Mouse (Mus musculus): ENCODE data around the gene Rbfox1. TPM values are rescaled to one million over a fixed set of nuclear protein-coding genes. Genes with fewer than 3 reads are reported as not detected.

Gene Rbfox1
- polyA plus RNA-seq, 1 experiment: 0.22 TPM

GRCm38 (mm10) chr16:6997834-6998233, 1112.7 kb downstream of the Rbfox1 start:
- Histone ChIP-seq H3K36me3 (ENCODE audit: control insufficient read depth, insufficient read depth) (no peaks in the 10 kb centered on the region), H3K79me2 (ENCODE audit: control insufficient read depth, insufficient read depth) (no peaks in the 10 kb centered on the region), H3K79me3 (ENCODE audit: low read depth) (no peaks in the 10 kb centered on the region), H3ac (ENCODE audit: control insufficient read depth, insufficient read length, low read depth) (no peak overlapping the region), H3K27me3 (ENCODE audit: control insufficient read depth, insufficient read depth, insufficient read length) (no peaks in the 10 kb centered on the region), H3K4me3 (ENCODE audit: insufficient read depth, poor library complexity, severe bottlenecking) (no peak overlapping the region)
- TF ChIP-seq CTCF (IDR thresholded peaks at IDR 0.05; ENCODE audit: control insufficient read depth, insufficient read depth, insufficient read length) (no peak), MAX (IDR thresholded peaks at IDR 0.05) (no peak), CEBPB (IDR thresholded peaks at IDR 0.05; ENCODE audit: low read depth) (no peak), MYOD1 (IDR thresholded peaks at IDR 0.05; ENCODE audit: control insufficient read depth, insufficient read length, low read depth) (no peak), FOSL1 (IDR thresholded peaks at IDR 0.05; ENCODE audit: insufficient read depth, low read length, poor library complexity, severe bottlenecking) (no peak), MYOG (IDR thresholded peaks at IDR 0.05; ENCODE audit: control insufficient read depth, extremely low read depth, insufficient read length) (no peak), USF1 (IDR thresholded peaks at IDR 0.05; ENCODE audit: low read depth) (no peak)

GRCm38 (mm10) chr16:7004565-7004964, 1119.4 kb downstream of the Rbfox1 start:
- no peak overlapping the region for H3ac ChIP-seq (ENCODE audit: control insufficient read depth, insufficient read length, low read depth)
- no peaks in the 10 kb centered on the region for H3K79me2 ChIP-seq (ENCODE audit: control insufficient read depth, insufficient read depth)
- no peak overlapping the region for H3K4me3 ChIP-seq (ENCODE audit: insufficient read depth, poor library complexity, severe bottlenecking)
- H3K27me3 ChIP-seq (ENCODE audit: control insufficient read depth, insufficient read depth, insufficient read length): no peaks in the 10 kb centered on the region
- no peak for TF ChIP-seq MAX (IDR thresholded peaks at IDR 0.05)
- no peak for TF ChIP-seq CEBPB (IDR thresholded peaks at IDR 0.05; ENCODE audit: low read depth)
- no peak for TF ChIP-seq USF1 (IDR thresholded peaks at IDR 0.05; ENCODE audit: low read depth)
- TF ChIP-seq MYOD1 (IDR thresholded peaks at IDR 0.05; ENCODE audit: control insufficient read depth, insufficient read length, low read depth): no peak
- TF ChIP-seq CTCF (IDR thresholded peaks at IDR 0.05; ENCODE audit: control insufficient read depth, insufficient read depth, insufficient read length): no peak
- TF ChIP-seq FOSL1 (IDR thresholded peaks at IDR 0.05; ENCODE audit: insufficient read depth, low read length, poor library complexity, severe bottlenecking): no peak
- no peak for TF ChIP-seq MYOG (IDR thresholded peaks at IDR 0.05; ENCODE audit: control insufficient read depth, extremely low read depth, insufficient read length)
- H3K79me3 ChIP-seq (ENCODE audit: low read depth): no peaks in the 10 kb centered on the region
- no peaks in the 10 kb centered on the region for H3K36me3 ChIP-seq (ENCODE audit: control insufficient read depth, insufficient read depth)

- H3K4me3 ChIP-seq (ENCODE audit: insufficient read depth, poor library complexity, severe bottlenecking): no peak overlapping the region
- H3ac ChIP-seq (ENCODE audit: control insufficient read depth, insufficient read length, low read depth): no peak overlapping the region
- H3K27me3 ChIP-seq (ENCODE audit: control insufficient read depth, insufficient read depth, insufficient read length): no peaks in the 10 kb centered on the region
- TF ChIP-seq CEBPB (IDR thresholded peaks at IDR 0.05; ENCODE audit: low read depth): no peak
- H3K36me3 ChIP-seq (ENCODE audit: control insufficient read depth, insufficient read depth): no peaks in the 10 kb centered on the region
- no peaks in the 10 kb centered on the region for H3K79me3 ChIP-seq (ENCODE audit: low read depth)
- no peaks in the 10 kb centered on the region for H3K79me2 ChIP-seq (ENCODE audit: control insufficient read depth, insufficient read depth)
Measured at GRCm38 (mm10) chr16:7005478-7005877, 1120.3 kb downstream of the Rbfox1 start.

GRCm38 (mm10) chr16:7017310-7017709, 1132.2 kb downstream of the Rbfox1 start:
- Histone ChIP-seq H3K79me2 (ENCODE audit: control insufficient read depth, insufficient read depth) (no peaks in the 10 kb centered on the region), H3ac (ENCODE audit: control insufficient read depth, insufficient read length, low read depth) (no peak overlapping the region), H3K27me3 (ENCODE audit: control insufficient read depth, insufficient read depth, insufficient read length) (no peaks in the 10 kb centered on the region), H3K36me3 (ENCODE audit: control insufficient read depth, insufficient read depth) (no peaks in the 10 kb centered on the region), H3K4me3 (ENCODE audit: insufficient read depth, poor library complexity, severe bottlenecking) (no peak overlapping the region), H3K79me3 (ENCODE audit: low read depth) (no peaks in the 10 kb centered on the region)
- TF ChIP-seq MYOG (IDR thresholded peaks at IDR 0.05; ENCODE audit: control insufficient read depth, extremely low read depth, insufficient read length) (no peak), FOSL1 (IDR thresholded peaks at IDR 0.05; ENCODE audit: insufficient read depth, low read length, poor library complexity, severe bottlenecking) (no peak), CEBPB (IDR thresholded peaks at IDR 0.05; ENCODE audit: low read depth) (no peak), CTCF (IDR thresholded peaks at IDR 0.05; ENCODE audit: control insufficient read depth, insufficient read depth, insufficient read length) (no peak), MYOD1 (IDR thresholded peaks at IDR 0.05; ENCODE audit: control insufficient read depth, insufficient read length, low read depth) (no peak), USF1 (IDR thresholded peaks at IDR 0.05; ENCODE audit: low read depth) (no peak), MAX (IDR thresholded peaks at IDR 0.05) (no peak)

GRCm38 (mm10) chr16:7034231-7034630, 1149.1 kb downstream of the Rbfox1 start:
- Histone ChIP-seq H3K36me3 (ENCODE audit: control insufficient read depth, insufficient read depth) (no peaks in the 10 kb centered on the region), H3K4me3 (ENCODE audit: insufficient read depth, poor library complexity, severe bottlenecking) (no peak overlapping the region), H3ac (ENCODE audit: control insufficient read depth, insufficient read length, low read depth) (no peak overlapping the region), H3K79me2 (ENCODE audit: control insufficient read depth, insufficient read depth) (no peaks in the 10 kb centered on the region), H3K79me3 (ENCODE audit: low read depth) (no peaks in the 10 kb centered on the region), H3K27me3 (ENCODE audit: control insufficient read depth, insufficient read depth, insufficient read length) (no peaks in the 10 kb centered on the region)
- TF ChIP-seq FOSL1 (IDR thresholded peaks at IDR 0.05; ENCODE audit: insufficient read depth, low read length, poor library complexity, severe bottlenecking) (no peak), CEBPB (IDR thresholded peaks at IDR 0.05; ENCODE audit: low read depth) (no peak), USF1 (IDR thresholded peaks at IDR 0.05; ENCODE audit: low read depth) (no peak), CTCF (IDR thresholded peaks at IDR 0.05; ENCODE audit: control insufficient read depth, insufficient read depth, insufficient read length) (no peak), MYOD1 (IDR thresholded peaks at IDR 0.05; ENCODE audit: control insufficient read depth, insufficient read length, low read depth) (no peak), MAX (IDR thresholded peaks at IDR 0.05) (no peak), MYOG (IDR thresholded peaks at IDR 0.05; ENCODE audit: control insufficient read depth, extremely low read depth, insufficient read length) (no peak)

- Histone ChIP-seq H3K36me3 (ENCODE audit: control insufficient read depth, insufficient read depth) (no peaks in the 10 kb centered on the region), H3ac (ENCODE audit: control insufficient read depth, insufficient read length, low read depth) (no peak overlapping the region), H3K4me3 (ENCODE audit: insufficient read depth, poor library complexity, severe bottlenecking) (no peak overlapping the region), H3K27me3 (ENCODE audit: control insufficient read depth, insufficient read depth, insufficient read length) (no peaks in the 10 kb centered on the region), H3K79me2 (ENCODE audit: control insufficient read depth, insufficient read depth) (no peaks in the 10 kb centered on the region), H3K79me3 (ENCODE audit: low read depth) (no peaks in the 10 kb centered on the region)
- no peak for TF ChIP-seq MYOG (IDR thresholded peaks at IDR 0.05; ENCODE audit: control insufficient read depth, extremely low read depth, insufficient read length)
- TF ChIP-seq CTCF (IDR thresholded peaks at IDR 0.05; ENCODE audit: control insufficient read depth, insufficient read depth, insufficient read length): no peak
- TF ChIP-seq MYOD1 (IDR thresholded peaks at IDR 0.05; ENCODE audit: control insufficient read depth, insufficient read length, low read depth): no peak
- no peak for TF ChIP-seq CEBPB (IDR thresholded peaks at IDR 0.05; ENCODE audit: low read depth)
- no peak for TF ChIP-seq FOSL1 (IDR thresholded peaks at IDR 0.05; ENCODE audit: insufficient read depth, low read length, poor library complexity, severe bottlenecking)
- no peak for TF ChIP-seq USF1 (IDR thresholded peaks at IDR 0.05; ENCODE audit: low read depth)
- no peak for TF ChIP-seq MAX (IDR thresholded peaks at IDR 0.05)
Measured at GRCm38 (mm10) chr16:7036566-7036965, 1151.4 kb downstream of the Rbfox1 start.

All from C2C12 (cell line).